Mouse (Mus musculus) frontal cortex, postnatal 14 days (tissue): ENCODE results near the gene Atp5mpl.

Experiments used
- DNase-seq, 2 experiments: peaks; one replicate each; pipeline ENCODE4 v3.0.0; 2022; ENCODE audit warnings: low spot score in 2 of 2

Atp5mpl gene

GRCm38 (mm10) chr12:111966683-111967173, at the start of gene Atp5mpl:
Atp5mpl (minus strand) TSS chr12:111966977.
- peak; percentile 87 to 96 for DNase-seq

GRCm38 (mm10) chr12:112016346-112016745, 49.6 kb upstream of the Atp5mpl start:
- no peak for DNase-seq

GRCm38 (mm10) chr12:112013271-112013801, 46.6 kb upstream of the Atp5mpl start:
- DNase-seq = no peak

DNA sequence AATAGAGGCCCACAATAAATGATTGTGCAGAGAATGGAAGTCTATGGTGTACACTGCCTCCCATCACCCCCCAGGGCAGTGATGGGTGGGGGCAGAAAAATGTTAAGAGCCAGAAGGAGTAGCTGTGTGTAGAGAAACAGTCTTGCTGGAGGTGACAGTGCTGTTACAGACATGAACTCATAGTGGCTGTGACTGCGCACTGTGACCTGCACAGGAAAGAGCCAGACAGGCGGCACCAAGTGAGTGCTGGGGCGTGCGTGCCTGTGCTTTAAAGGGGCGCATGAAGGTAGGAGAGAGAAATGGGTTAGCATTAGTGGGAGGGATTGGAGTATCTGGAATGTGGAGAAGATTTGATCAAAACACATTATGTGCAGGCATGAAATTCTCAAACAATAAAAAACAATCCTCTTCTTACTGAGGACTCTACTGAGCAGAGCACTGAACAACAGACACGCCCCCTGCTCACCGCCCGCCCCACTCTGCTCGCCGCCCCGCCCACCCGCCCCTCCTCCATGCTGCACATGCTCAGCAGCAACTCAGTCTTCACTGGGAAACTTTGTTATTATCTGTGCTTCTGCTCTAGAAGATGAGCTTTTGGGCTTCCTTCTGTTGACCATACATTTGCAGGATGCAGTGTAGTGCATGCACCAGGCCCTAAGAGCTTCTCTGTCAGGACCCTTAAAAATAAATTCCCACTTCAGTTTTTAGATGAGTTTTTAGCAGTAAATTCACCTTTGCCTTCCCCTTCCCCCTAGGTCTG, 45.9 kb upstream of the Atp5mpl start:
- no peak for DNase-seq

DNA sequence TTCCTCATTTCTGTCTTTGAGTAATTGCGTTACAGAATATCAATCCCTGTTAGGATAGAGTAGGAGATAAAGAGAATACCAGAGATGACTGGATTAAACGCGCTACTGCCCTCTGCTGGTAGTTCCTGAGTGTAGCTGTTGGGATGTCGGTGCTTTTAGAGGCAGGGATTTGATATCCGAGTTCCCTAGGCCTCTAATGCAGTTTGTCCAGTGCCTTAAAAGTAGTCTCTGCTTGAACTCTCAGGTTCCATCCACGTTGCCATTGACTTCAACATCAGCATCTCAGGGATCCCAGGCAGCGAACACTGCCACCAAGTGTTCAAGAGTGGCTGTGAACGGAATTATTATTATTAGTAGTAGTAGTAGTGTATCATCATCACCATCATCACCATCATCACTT, 34.4 kb upstream of the Atp5mpl start:
- peak; percentile 40 to 62 for DNase-seq

DNA sequence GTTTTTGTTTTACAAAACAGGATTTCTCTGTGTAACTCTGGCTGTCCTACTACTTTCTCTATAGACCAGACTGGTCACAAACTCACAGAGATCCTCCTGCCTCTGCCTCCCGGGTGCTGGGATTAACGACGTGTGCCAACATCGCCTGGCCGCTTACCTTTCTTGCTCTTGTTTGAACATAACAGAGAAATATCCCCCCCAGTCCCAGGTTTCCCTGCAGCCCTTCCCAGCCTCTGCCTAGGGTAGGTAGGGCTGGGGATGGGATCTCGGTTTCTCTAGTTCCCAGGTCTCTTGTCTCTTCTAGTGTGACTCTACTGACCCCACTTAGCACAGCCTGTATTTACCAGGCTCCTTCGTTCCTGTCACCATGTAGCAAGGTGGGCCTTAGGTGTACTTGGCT, 33.0 kb upstream of the Atp5mpl start:
- no peak for DNase-seq

DNA sequence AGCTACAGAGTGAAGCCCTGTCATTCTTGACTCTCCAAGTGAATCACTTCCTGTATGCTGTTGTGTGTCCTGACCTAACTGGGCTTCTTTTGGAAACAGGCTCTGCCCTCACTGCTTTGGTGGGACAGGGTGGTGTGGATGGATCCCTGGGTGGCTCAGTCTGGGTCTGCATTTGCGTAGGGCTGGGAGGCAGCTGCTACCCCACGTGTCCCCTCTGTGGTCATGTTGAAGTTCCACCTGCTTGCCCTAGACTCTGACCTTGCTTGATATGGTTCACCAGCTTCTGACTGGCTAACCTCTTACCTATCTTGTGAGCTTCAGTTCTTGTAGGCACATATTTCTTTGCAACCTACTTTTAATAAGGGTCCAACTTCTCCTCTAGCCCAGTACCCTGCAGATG, 28.4 kb upstream of the Atp5mpl start:
- DNase-seq = no peak

DNA sequence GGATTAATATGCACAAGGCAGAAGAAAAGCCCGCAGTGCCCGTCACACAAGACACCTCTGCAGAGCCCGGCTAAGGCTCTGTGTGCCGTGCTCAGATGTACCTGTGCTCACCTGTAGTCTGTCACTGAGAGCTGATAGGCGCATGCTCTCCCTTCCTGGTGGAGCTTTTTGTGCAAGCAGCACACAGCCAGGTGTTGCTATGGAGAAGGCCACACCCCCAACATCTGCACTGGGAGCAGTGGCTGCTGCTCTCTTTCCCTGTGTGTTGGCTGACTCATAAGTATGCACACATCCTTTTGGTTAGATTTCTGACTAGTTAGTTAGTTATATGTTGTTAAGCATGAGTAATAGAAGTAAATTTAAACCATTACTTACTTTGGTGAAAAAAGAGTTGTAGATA, 25.8 kb upstream of the Atp5mpl start:
- DNase-seq = no peak

DNA sequence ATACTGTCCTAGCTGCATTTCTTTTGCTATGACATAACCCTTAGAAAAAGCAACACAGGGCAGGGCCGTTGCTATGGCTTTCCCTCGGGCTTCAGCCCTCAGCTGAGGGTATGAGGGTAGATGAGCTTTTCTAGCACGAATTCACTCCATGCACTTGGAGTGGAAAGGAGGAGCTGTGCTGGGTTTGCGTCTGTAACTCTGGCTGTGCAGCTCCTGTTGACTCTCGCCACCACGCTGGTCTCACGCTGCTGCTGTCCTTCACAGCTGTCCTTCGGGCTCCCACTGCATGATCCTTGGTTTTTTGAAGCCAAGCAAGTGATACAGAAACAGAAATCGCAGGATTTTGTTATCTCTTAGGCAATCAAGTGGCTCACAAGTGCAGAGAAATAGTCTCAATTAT, 20.0 kb upstream of the Atp5mpl start:
- no peak for DNase-seq

DNA sequence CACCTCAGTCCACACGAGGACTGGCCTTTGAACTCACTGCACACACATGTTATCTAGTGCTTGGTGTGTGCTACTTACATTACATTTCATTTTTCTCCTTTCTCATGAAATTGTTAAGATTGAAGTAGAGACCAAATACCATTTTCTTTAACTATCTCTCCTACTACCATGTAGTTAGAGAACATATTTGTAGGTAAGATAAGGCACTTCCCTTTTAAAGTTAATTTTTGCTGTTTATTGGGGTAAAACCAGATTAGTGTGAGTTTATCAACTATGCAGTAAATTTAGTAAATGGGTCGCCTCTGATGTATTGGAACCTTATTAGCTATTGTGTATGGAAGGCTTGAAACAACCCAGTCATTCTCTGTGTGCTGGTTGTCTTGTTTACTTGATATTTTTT, 16.4 kb upstream of the Atp5mpl start:
- DNase-seq = no peak

DNA sequence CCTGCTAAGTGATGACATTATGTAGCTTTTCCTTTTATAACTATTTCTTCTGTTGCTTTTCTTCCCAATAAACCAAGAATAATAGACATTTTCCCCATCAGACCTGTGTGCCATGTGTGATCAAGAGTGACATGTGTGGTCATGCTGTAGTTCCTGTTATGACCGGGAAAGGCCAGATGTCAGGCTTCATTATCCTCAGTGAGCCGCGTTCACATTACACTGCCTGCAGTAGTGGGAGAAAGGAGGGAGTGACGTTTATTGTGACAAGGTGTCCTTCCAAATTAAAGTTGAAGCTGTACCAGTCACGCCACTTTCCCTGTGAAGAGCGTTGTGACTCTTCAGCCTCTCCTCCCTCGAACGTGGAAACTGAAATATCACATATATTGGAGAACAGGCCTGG, 15.1 kb upstream of the Atp5mpl start:
- DNase-seq = no peak

- DNase-seq = no peak
These were observed 14.2 kb upstream of the Atp5mpl start, which contains the start of gene Rd3l for GRCm38 (mm10) chr12:111980887-111981367. Rd3l (minus strand) TSS chr12:111981317.

DNA sequence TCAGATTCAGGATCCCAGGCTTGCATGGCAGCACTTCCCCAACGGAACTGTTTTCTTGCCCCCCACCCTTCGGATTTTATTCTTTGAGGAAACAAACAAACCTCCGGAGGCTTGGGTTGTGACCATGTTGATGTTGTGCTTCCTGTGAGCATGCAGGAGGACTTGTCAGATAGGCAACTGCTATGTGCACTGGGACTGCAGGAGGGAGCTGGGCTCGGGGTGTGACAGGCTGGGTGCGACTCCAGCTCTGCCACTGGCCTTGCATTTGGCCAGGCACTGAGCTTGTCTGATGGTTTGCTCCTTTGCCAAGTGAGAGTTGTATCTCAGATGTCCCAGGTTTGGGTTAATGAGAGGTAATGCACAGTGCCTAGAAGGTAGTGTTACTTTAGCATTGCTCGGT, 11.5 kb upstream of the Atp5mpl start:
- no peak for DNase-seq

DNA sequence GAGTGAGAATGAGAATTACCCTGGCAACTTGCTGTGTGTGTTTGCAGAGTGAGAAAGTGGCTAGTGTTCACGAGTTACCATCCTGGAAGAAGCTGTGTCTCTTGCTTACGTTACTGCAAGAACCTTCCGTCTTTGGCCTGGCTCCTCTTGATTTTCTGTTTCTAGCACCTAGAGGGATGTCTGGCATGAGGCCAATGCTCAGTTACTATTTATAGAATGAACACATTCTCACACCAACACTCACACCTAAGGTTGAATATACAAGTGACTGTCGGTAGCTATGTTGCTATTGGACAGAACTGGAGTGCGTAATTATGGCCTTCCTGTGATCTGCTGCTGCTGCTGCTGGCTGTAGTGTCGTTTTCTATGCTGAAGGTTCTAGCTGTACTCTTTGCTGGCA, 10.4 kb upstream of the Atp5mpl start:
- no peak for DNase-seq

- no peak for DNase-seq
These were observed 7.8 kb upstream of the Atp5mpl start for GRCm38 (mm10) chr12:111974578-111974977.

GRCm38 (mm10) chr12:111972504-111972903, 5.7 kb upstream of the Atp5mpl start:
- no peak for DNase-seq

DNA sequence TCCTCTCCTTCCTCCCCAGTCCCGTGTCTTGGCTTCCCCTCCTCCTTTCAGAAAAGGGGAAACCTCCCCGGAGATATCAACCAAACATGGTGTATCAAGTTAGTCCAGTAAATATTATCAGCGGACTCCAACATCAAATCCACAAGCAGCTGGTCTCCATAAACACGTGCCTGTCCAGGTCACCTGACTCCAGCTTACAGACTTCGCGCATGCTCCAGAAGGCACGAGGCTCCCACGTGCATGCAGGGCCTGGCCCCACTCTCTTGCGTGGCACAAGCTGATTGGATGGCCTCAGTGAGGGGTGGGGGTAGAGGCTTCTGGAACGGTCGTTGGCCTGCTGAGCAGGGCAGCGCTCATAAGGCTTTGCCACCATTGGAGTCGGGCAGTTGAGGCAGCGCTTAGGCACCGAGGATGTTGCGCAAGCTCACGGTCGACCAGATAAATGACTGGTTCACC, 4.5 kb upstream of the Atp5mpl start, which contains the start of gene Tdrd9:
TSS of gene Tdrd9 (plus strand) at position 329 of the 456 bp plus-strand sequence.
- no peak for DNase-seq

- no peak for DNase-seq
These were observed 3.3 kb upstream of the Atp5mpl start for GRCm38 (mm10) chr12:111970085-111970484.

GRCm38 (mm10) chr12:111963339-111963738, 3.4 kb downstream of the Atp5mpl start:
- no peak for DNase-seq

DNA sequence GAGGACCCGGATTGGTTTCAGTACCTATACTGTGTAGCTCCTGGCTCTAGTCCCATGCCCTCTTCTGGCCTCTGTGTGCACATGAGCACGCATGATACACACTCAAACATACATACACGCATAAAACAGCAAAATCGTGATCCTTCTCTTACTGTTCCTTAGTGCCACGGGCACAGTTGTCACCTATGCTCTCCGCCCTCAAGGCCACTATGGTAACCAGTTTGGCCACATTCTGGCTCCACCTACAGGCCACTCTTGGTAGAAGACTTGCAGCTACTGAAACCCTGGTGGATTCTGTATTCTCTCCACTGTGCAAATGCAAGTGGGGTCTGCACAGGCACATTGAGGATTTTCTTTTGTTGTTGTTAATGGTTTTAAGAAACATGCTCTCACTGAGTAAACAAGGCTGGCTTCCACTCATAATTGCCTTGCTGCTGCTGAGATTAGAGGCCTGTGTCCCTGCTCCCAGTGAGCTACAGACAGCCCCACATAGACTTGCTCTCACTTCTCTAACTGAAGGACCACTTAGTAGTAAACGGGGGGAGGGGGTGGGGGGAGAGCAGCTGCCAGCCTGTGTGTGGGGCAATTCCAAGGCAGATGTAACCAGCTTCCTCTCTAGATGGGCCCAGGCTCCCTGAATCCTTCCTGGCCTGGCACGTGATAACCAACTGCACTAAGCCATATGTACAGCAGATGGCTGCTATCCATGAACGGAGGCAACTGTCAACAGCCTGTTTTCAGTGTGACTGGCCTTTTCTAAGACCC, 8.5 kb downstream of the Atp5mpl start:
- DNase-seq = peak in 1 of 2 experiments; percentile 70

DNA sequence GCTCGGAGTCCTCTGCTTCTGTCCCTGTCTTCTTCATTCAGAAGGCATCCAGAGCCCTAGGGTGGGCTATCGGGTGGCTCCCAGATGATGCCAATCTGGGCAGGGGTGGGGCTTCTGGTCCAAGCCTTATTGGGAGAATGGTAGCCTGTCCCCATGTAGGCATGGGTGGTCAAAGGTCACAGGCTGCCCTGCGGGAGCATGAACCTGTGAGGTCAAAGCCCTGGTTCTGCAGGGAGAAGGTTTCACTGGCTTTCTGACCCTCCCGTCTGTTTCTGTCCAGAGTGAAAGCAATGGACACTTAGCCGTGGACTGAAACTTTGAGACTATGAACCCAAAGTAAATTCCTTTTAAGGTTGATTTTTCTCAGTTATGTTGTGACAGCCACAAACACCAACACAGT, 10.6 kb downstream of the Atp5mpl start:
- no peak for DNase-seq

DNA sequence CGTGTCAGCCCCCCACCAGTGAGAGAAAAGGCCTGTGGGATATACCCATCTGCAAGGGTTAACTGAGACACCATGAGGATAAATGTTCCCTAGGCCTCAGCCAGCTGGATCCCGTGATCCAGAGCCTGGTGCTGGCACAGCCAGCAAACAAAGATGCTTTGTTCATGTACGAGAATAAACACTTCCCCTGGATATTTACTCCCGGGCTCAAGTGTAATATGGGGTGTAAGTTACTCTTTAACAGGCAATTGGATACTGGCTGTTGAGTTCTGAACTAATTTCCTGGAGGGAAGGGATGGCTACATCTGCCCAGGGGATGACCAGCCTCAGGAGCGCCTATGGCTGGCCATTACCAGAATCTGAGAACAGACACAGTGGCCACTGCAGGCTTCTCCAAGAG, 15.1 kb downstream of the Atp5mpl start:
- DNase-seq = no peak
